Mouse (Mus musculus) stomach, postnatal 0 days (tissue): ENCODE data around the gene Cenpe. TPM values are rescaled to one million over a fixed set of nuclear protein-coding genes. Genes with fewer than 3 reads are reported as not detected.
A peak's percentile ranks its signal among the peaks of the same experiment; 100 is the strongest.

ENCODE experiments used
- ATAC-seq: fragments of 200-750 bp; cut with Nextera tagmentation; 2 replicates; pipeline ENCODE4 v1.8.0; 2017; ENCODE audit not compliant: low FRiP score, low TSS enrichment
- DNase-seq: peaks from one replicate; pipeline ENCODE4 v3.0.0-alpha.2; 2016; ENCODE audit warnings: low spot score
- H3K27ac ChIP-seq: fragments of 300-500 bp; sonication (generic); replicated peaks from 2 replicates; pipeline ENCODE4 v1.5.1; 2014; ENCODE audit warnings: mild to moderate bottlenecking, control low read depth
- H3K27me3 ChIP-seq: fragments of 300-500 bp; sonication (generic); 2 replicates; pipeline ENCODE4 v1.6.1; 2014; ENCODE audit warnings: low read length; ENCODE audit not compliant: control insufficient read depth, insufficient read depth
- H3K36me3 ChIP-seq: fragments of 300-500 bp; sonication (generic); 2 replicates; pipeline ENCODE4 v1.6.1; 2014; ENCODE audit warnings: low read length, mixed read lengths; ENCODE audit not compliant: control insufficient read depth, insufficient read depth
- H3K4me1 ChIP-seq: fragments of 300-500 bp; sonication (generic); replicated peaks from 2 replicates; pipeline ENCODE4 v1.6.1; 2014; ENCODE audit warnings: antibody characterized with exemption; ENCODE audit not compliant: control insufficient read depth, insufficient read depth
- H3K4me2 ChIP-seq: fragments of 300-500 bp; sonication (generic); replicated peaks from 2 replicates; pipeline ENCODE4 v1.6.1; 2014; ENCODE audit warnings: low read depth, mild to moderate bottlenecking, control low read depth, moderate library complexity
- H3K4me3 ChIP-seq: fragments of 300-500 bp; sonication (generic); 2 replicates; pipeline ENCODE4 v1.5.1; 2014; ENCODE audit warnings: low read depth, low read length, control low read depth
- H3K9ac ChIP-seq: fragments of 300-500 bp; sonication (generic); 2 replicates; pipeline ENCODE4 v1.6.1; 2014; ENCODE audit warnings: mild to moderate bottlenecking, low read length, control low read depth, mixed read lengths
- H3K9me3 ChIP-seq: fragments of 300-500 bp; sonication (generic); 2 replicates; pipeline ENCODE4 v1.6.1; 2016; ENCODE audit warnings: low read length; ENCODE audit not compliant: control insufficient read depth
- CTCF ChIP-seq: IDR thresholded peaks from 2 replicates; pipeline ENCODE4 v1.5.1; 2016; ENCODE audit warnings: antibody characterized with exemption, low read depth, mild to moderate bottlenecking, moderate library complexity
- EP300 ChIP-seq: optimal IDR thresholded peaks from 2 replicates; pipeline ENCODE3; 2016; ENCODE audit warnings: antibody characterized with exemption
- WGBS: fragments of 180-500 bp; shearing (Covaris S2); extraction: QIAGEN DNeasy Blood & Tissue Kit; methylation state at CpG from one replicate; pipeline ENCODE4 v1.1.7; 2014; 5-methylcytosine and 5-hydroxymethylcytosine counted together
- polyA plus RNA-seq: library from polyadenylated mRNA; unstranded; fragments of >200 nt; fragmentation: Nextera tagmentation; extraction: Ambion mirVana; gene quantifications from 2 replicates; pipeline ENCODE4 v1.2.1, GENCODE M21; 2015

Cenpe gene
- polyA plus RNA-seq, 1 experiment from 2014 or later = 4.8 TPM

- no peaks in the 10 kb centered on the region for H3K27me3 ChIP-seq
- no peak overlapping the region for H3K9ac ChIP-seq
- no peaks in the 10 kb centered on the region for H3K4me1 ChIP-seq
- no peaks in the 10 kb centered on the region for H3K36me3 ChIP-seq
- no peak overlapping the region for H3K4me2 ChIP-seq
- no peak overlapping the region for H3K27ac ChIP-seq
- 88% methylated on average over 11 of the region's 11 CpGs for WGBS
- no peaks in the 10 kb centered on the region for H3K9me3 ChIP-seq
- DNase-seq (no peak), ATAC-seq (no peak)
- H3K4me3 ChIP-seq = no peak overlapping the region
- TF ChIP-seq EP300 = no peak
- no peak for TF ChIP-seq CTCF
Measured at GRCm38 (mm10) chr3:135285256-135285655, 72.9 kb downstream of the Cenpe start.

DNA sequence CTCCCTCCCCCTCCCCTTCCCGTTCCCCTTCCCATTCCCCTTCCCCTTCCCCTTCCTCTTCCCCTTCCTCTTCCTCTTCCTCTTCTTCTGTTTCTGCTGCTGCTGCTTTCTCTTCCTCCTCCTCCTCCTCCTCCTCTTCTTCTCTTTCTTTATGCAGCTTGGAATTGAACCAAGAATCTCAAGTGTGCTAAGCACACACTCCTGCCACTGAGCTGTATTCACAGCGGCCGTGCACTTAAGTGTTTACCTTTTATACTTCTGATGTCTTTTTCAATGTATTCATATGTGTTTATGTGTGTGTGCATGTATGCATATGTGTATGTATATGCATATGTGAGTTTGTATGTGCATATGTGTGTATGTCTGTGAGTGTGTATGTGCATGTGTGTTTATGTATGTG lies 73.5 kb downstream of the Cenpe start:
- 57% methylated on average over 3 of the region's 3 CpGs for WGBS
- Histone ChIP-seq H3K4me3 (no peak overlapping the region), H3K9ac (no peak overlapping the region), H3K9me3 (no peaks in the 10 kb centered on the region), H3K27ac (no peak overlapping the region), H3K36me3 (no peaks in the 10 kb centered on the region), H3K4me1 (no peaks in the 10 kb centered on the region), H3K27me3 (no peaks in the 10 kb centered on the region), H3K4me2 (no peak overlapping the region)
- TF ChIP-seq EP300 (no peak), CTCF (no peak)
- ATAC-seq = no peak
- no peak for DNase-seq

DNA sequence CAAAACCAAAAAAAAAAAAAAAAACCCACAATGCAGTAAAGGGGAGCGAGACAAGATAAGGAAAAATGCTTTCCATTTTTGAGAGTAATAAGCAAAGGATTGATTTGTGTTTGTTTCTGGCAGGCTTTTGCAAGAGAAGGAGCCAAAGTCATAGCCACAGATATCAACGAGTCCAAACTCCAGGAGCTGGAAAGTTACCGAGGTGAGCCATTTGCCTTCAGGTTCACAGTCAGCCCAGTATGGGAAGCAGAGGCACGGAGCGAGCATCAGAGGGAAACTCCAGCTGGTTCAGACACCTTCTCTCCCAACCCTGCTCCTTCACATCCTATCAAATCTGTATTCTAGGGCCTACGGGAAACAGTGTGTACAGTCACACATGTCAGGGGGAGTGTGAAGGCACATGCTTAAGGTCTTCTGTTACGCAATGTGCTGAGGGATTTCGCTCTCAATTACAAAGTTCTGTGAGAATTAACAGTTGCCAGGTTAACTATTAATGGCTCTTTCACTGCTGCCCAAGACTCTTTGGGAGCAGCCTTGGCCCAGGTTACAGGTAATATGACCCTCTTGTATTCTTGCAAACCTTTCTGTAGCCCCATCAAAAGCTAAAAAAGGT lies 75.9 kb downstream of the Cenpe start:
- Histone ChIP-seq H3K9ac (no peak overlapping the region), H3K9me3 (no peaks in the 10 kb centered on the region), H3K36me3 (no peaks in the 10 kb centered on the region), H3K4me3 (no peak overlapping the region), H3K27me3 (no peaks in the 10 kb centered on the region), H3K4me1 (no peaks in the 10 kb centered on the region), H3K27ac (no peak overlapping the region), H3K4me2 (no peak overlapping the region)
- 78% methylated on average over 8 of the region's 8 CpGs for WGBS
- TF ChIP-seq CTCF = no peak
- no peak for TF ChIP-seq EP300
- ATAC-seq (no peak), DNase-seq (no peak)

DNA sequence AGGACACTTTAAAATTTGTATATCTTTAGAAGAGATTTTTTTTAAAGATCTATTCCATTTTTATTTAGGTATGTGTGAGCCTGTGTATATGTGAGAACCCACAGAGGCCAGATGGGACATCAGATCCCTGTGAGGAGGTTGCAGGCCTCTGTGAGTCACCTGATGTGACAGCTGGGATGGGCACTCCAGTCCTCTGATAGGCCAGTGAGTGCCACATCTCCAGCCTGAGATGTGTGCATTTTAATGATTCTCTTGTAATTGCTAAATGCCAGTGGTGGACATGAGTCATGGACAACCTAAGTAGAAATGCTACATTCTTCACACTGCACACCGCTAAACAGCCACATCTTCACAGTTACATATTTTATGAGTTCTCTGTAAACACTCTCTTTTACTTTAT lies 76.8 kb downstream of the Cenpe start:
- no peaks in the 10 kb centered on the region for H3K36me3 ChIP-seq
- TF ChIP-seq EP300 (no peak), CTCF (no peak)
- H3K4me3 ChIP-seq = no peak overlapping the region
- no peaks in the 10 kb centered on the region for H3K4me1 ChIP-seq
- no peak overlapping the region for H3K9ac ChIP-seq
- DNase-seq (no peak), ATAC-seq (no peak)
- 74% methylated on average over 1 of the region's 1 CpGs for WGBS
- no peak overlapping the region for H3K4me2 ChIP-seq
- H3K9me3 ChIP-seq = no peaks in the 10 kb centered on the region
- H3K27ac ChIP-seq = no peak overlapping the region
- no peaks in the 10 kb centered on the region for H3K27me3 ChIP-seq

GRCm38 (mm10) chr3:135290249-135290894 lies 78.0 kb downstream of the Cenpe start:
- DNase-seq = peak; percentile 53
- no peak for TF ChIP-seq EP300
- peak; percentile 90 for TF ChIP-seq CTCF

GRCm38 (mm10) chr3:135293703-135294102 lies 81.4 kb downstream of the Cenpe start:
- Histone ChIP-seq H3K4me3 (no peak overlapping the region), H3K27me3 (no peaks in the 10 kb centered on the region), H3K9me3 (no peaks in the 10 kb centered on the region), H3K4me2 (no peak overlapping the region), H3K9ac (no peak overlapping the region), H3K27ac (no peak overlapping the region), H3K4me1 (no peaks in the 10 kb centered on the region), H3K36me3 (no peaks in the 10 kb centered on the region)
- TF ChIP-seq CTCF (no peak), EP300 (no peak)
- no peak for DNase-seq
- 56% methylated on average over 7 of the region's 7 CpGs for WGBS
- no peak for ATAC-seq

More at GRCm38 (mm10) chr3:135290249-135290894, 78.0 kb downstream of the Cenpe start:
- no peak overlapping the region for H3K4me3 ChIP-seq
- H3K4me1 ChIP-seq = no peaks in the 10 kb centered on the region
- WGBS = 100% methylated on average over 2 of the region's 7 CpGs
- H3K4me2 ChIP-seq = no peak overlapping the region
- ATAC-seq = peak; percentile 65
- H3K27ac ChIP-seq = no peak overlapping the region
- no peak overlapping the region for H3K9ac ChIP-seq
- H3K36me3 ChIP-seq = no peaks in the 10 kb centered on the region
- no peaks in the 10 kb centered on the region for H3K9me3 ChIP-seq
- no peaks in the 10 kb centered on the region for H3K27me3 ChIP-seq
